Mouse (Mus musculus): Measurements from ENCODE around the gene Hoga1. TPM values are rescaled to one million over a fixed set of nuclear protein-coding genes. Genes with fewer than 3 reads are reported as not detected.

The Hoga1 gene
- polyA plus RNA-seq (2021; fragmentation: Nextera tagmentation), result 0.73 and 0.92 TPM in 2 replicates
- long read RNA-seq, experiment 1, result 0 reads
- long read RNA-seq, experiment 2, partial matches to known transcripts, result 0 of 1 reads
- long read RNA-seq, experiment 2, other reads (novel, unspliced or antisense), result 1 of 1 reads

DNA sequence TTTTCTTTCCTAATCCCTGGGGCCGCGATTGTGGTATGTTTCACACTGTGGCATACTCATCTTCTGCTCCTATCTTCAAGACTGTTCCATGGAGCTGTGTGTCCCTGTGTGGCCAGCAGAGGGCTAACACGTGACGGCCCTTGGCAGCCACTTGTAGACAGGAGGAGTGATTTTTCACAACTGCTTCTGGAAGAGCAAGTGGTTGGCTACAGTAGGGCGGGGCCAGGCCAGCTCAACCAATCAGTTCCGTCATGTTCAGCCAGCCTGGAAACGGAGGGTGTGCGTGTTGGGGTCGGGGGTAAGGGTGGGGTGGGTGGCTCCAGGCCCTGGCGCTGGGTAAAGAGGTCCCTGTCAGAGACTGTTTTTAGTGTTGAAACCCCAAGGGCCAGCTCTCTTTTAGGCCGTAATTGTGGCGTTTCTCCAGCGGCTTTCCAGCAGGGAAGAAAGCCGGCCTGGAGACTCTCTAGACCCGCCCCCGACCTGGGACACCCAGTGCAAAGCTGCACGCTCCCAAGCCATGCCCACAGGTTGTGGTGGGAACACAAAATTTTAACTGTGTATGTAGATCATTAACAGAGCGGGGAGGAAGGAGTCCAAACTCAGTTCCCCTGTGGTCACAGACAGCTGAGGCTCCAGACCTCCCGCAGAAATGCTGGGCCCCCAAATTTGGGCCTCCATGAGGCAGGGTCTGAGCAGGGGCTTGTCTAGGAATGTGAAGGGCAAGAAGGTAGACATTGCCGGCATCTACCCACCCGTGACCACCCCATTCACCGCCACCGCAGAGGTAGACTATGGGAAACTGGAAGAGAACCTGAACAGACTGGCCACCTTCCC is at the start of gene Hoga1:
Hoga1 (plus strand) TSS at position 342 of the 834 bp plus-strand sequence.

DNA sequence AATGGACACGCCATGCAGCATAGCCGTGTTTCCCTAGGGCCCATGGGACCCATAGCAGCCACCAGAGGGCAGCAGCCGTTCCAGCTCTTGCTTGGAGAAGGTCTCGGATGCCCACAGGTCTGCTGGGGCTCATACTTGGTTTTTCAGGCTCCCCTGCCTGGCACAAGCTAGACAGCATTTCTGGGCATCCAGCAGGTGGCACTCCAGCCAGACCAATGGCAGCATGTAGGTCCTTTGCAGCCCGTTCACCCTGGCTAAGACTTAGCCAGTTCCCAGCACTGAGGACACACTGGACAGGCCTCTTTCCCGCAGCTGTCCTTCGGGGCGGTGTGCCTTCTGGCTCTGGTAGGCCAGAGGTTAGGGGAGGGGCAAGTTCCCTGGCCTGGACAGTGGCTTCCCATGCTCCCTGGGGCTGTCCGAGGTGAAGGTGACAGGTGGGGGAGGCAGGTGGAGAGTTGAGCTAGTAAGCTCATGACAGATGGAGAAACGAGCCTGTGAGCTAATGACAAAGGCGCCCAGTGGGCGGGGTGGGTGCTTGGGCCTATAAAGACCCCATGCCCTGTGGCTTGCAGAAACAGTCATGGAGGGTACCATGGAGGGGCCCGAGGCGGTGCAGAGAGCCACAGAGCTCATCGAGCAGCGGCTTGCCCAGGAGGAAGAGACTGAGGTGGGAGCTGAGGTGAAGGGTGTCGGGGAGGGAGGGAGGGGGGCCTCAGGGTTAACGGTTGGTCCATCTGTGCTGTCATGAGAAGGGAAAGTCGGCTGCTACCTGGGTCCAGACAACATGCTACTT is 9.8 kb upstream of the Hoga1 start, which contains the start of gene Ankrd2:
Ankrd2 (plus strand) TSS at position 545 of the 793 bp plus-strand sequence.

DNA sequence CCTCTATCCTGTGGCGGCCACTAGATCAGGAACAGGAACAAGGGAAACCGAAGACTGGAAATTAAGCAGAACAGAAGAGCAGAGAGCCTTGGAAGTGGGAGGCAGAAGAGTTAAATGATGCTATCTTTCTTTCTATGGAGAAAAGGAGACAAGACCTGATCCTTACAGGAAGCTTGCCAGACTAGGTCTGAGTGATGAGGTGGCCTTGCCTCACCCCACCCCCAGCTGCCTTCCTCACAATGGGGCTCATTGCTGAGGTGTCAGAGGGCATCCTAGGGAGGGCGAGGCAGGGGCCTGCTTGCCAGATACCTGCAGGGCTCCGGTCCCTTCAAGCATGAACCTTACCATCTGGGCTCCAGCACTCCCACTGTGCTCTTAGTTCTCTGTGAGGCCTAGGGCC is 6.5 kb downstream of the Hoga1 start, which contains the start of gene 4933411K16Rik:
4933411K16Rik (plus strand) TSS at position 301 of the 400 bp plus-strand sequence.

DNA sequence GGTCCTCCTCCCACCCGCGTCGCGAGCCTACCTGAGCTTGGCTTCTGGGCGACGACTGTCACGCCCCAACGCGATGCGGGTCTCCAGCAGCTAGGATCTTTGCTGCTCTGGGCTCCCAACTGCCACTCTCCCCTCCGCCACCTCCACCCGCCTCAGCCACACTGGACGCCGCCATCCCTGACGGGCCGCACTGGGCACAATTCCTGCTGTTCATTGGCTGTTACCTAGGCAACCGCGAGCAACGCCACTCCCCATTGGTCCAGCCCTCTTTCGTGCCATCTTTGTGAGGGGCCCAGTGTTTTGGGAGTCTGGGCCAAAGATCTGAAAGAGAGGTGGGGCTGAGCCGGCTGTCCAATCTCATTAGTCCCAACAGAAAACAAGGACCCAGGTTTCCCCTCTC is 40.8 kb downstream of the Hoga1 start, which contains the start of gene Morn4:
Morn4 (minus strand) TSS at position 192 of the 400 bp plus-strand sequence.

DNA sequence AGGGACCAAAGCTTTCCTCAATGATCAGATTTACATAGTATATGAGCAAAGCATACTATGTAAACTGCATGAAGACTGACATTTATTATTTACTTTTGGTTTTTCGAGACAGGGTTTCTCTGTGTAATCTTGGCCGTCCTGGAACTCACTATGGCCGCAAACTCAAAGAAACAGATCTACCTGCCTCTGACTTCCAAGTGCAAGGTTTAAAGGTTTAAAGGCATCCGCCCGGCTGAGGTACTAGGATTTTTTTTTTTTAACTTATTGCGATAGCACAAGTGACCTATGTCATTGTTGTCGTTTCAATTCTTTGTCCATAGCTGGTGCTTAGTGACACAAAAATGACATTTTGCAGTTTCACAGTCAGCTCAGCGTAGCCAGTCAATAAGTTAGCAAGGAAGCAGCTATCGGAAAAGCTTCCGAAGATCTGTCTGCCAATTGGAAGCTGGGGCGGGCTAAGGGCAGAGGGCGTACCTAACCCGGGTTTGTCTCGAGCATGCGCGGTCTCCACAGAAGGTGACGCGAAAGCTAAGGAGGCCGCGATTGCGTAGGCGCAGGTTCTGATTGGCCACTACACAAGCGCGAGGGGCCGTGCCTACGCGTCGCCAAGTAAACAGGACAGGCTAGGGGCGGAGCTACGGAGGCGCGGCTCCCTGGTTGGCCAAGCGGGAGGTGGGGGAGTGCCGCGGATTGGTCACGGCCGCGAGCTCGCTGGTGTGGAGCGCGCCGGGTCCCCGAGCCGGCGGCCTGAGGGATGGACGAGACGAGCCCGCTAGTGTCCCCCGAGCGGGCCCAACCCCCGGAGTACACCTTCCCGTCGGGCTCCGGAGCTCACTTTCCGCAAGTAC is 44.6 kb downstream of the Hoga1 start, which contains the start of gene Pi4k2a:
Pi4k2a (plus strand) TSS at position 723 of the 848 bp plus-strand sequence.

Other genes starting within 250 kb of the Hoga1 start
- gene Arhgap19, start 243.6 kb upstream of the Hoga1 start, polyA plus RNA-seq (2021; fragmentation: Nextera tagmentation), result 0.52 and 0.65 TPM in 2 replicates
- 51.4 and 67.2 TPM in 2 replicates for gene Frat1, start 215.6 kb upstream of the Hoga1 start, polyA plus RNA-seq (2021; fragmentation: Nextera tagmentation)
- 0.55 and 0.67 TPM in 2 replicates for gene Frat2, start 197.5 kb upstream of the Hoga1 start, polyA plus RNA-seq (2021; fragmentation: Nextera tagmentation)
- 12.1 and 13.1 TPM in 2 replicates for gene Rrp12, start 149.4 kb upstream of the Hoga1 start, polyA plus RNA-seq (2021; fragmentation: Nextera tagmentation)
- 781 and 829 TPM in 2 replicates for gene Pgam1, start 133.7 kb upstream of the Hoga1 start, polyA plus RNA-seq (2021; fragmentation: Nextera tagmentation)
- 53.5 and 54.9 TPM in 2 replicates for gene Exosc1, start 112.2 kb upstream of the Hoga1 start, polyA plus RNA-seq (2021; fragmentation: Nextera tagmentation)
- 30.0 and 30.7 TPM in 2 replicates for gene Zdhhc16, start 112.1 kb upstream of the Hoga1 start, polyA plus RNA-seq (2021; fragmentation: Nextera tagmentation)
- 8.5 and 8.8 TPM in 2 replicates for gene Mms19, start 64.5 kb upstream of the Hoga1 start, polyA plus RNA-seq (2021; fragmentation: Nextera tagmentation)
- gene Ubtd1, start 63.8 kb upstream of the Hoga1 start, polyA plus RNA-seq (2021; fragmentation: Nextera tagmentation), result 3.5 and 4.2 TPM in 2 replicates
- 0.50 and 0.56 TPM in 2 replicates for gene Ankrd2, start 9.6 kb upstream of the Hoga1 start, polyA plus RNA-seq (2021; fragmentation: Nextera tagmentation)
- gene 4933411K16Rik, start 6.6 kb downstream of the Hoga1 start, polyA plus RNA-seq (2021; fragmentation: Nextera tagmentation), result not detected in 2 replicates
- gene Morn4, start 40.7 kb downstream of the Hoga1 start, polyA plus RNA-seq (2021; fragmentation: Nextera tagmentation), result 53.1 and 58.1 TPM in 2 replicates
- 8.1 and 8.4 TPM in 2 replicates for gene Pi4k2a, start 44.9 kb downstream of the Hoga1 start, polyA plus RNA-seq (2021; fragmentation: Nextera tagmentation)
- gene Avpi1, start 83.4 kb downstream of the Hoga1 start, polyA plus RNA-seq (2021; fragmentation: Nextera tagmentation), result 65.3 and 67.0 TPM in 2 replicates
- 0.60 and 0.89 TPM in 2 replicates for gene Marveld1, start 101.8 kb downstream of the Hoga1 start, polyA plus RNA-seq (2021; fragmentation: Nextera tagmentation)
- gene Zfyve27, start 118.3 kb downstream of the Hoga1 start, polyA plus RNA-seq (2021; fragmentation: Nextera tagmentation), result 10.1 and 10.7 TPM in 2 replicates
- 0.28 and 1.5 TPM in 2 replicates for gene Sfrp5, start 156.6 kb downstream of the Hoga1 start, polyA plus RNA-seq (2021; fragmentation: Nextera tagmentation)
- 105 and 124 TPM in 2 replicates for gene Golga7b, start 202.0 kb downstream of the Hoga1 start, polyA plus RNA-seq (2021; fragmentation: Nextera tagmentation)